Mouse (Mus musculus) cerebellum, adult (tissue): ENCODE results near the gene Sufu.

Source experiments
- ATAC-seq: cut with Nextera tagmentation; 2 replicates; pipeline ENCODE4 v1.9.2; 2017; ENCODE audit warnings: mild to moderate bottlenecking, moderate library complexity, mixed read lengths; ENCODE audit not compliant: insufficient number of reproducible peaks, low FRiP score, low TSS enrichment

The Sufu gene

GRCm38 (mm10) chr19:46456018-46456735 is 59.5 kb downstream of the Sufu start:
- ATAC-seq, result no peak

GRCm38 (mm10) chr19:46457798-46458197 is 61.1 kb downstream of the Sufu start:
- ATAC-seq, result no peak

GRCm38 (mm10) chr19:46459256-46459655 is 62.6 kb downstream of the Sufu start:
- no peak for ATAC-seq

- no peak for ATAC-seq
Measured at GRCm38 (mm10) chr19:46459889-46460288, 63.2 kb downstream of the Sufu start.

GRCm38 (mm10) chr19:46462574-46462973 is 65.9 kb downstream of the Sufu start:
- no peak for ATAC-seq

- no peak for ATAC-seq
Measured at GRCm38 (mm10) chr19:46463446-46463845, 66.8 kb downstream of the Sufu start.

- no peak for ATAC-seq
Measured at GRCm38 (mm10) chr19:46466160-46466559, 69.5 kb downstream of the Sufu start.

- ATAC-seq, result no peak
Measured at GRCm38 (mm10) chr19:46467051-46467503, 70.4 kb downstream of the Sufu start.

- ATAC-seq, result no peak
Measured at GRCm38 (mm10) chr19:46470364-46471240, 73.9 kb downstream of the Sufu start.

GRCm38 (mm10) chr19:46471324-46472093 is 74.8 kb downstream of the Sufu start:
- ATAC-seq, result no peak

- ATAC-seq, result no peak
Measured at GRCm38 (mm10) chr19:46477432-46477845, 80.7 kb downstream of the Sufu start.

GRCm38 (mm10) chr19:46478242-46478641 is 81.5 kb downstream of the Sufu start:
- no peak for ATAC-seq

- no peak for ATAC-seq
Measured at GRCm38 (mm10) chr19:46478826-46479225, 82.1 kb downstream of the Sufu start.

- ATAC-seq, result no peak
Measured at GRCm38 (mm10) chr19:46479306-46480075, 82.8 kb downstream of the Sufu start.

- no peak for ATAC-seq
Measured at GRCm38 (mm10) chr19:46480624-46481345, 84.1 kb downstream of the Sufu start.

GRCm38 (mm10) chr19:46481352-46481751 is 84.7 kb downstream of the Sufu start:
- no peak for ATAC-seq

- ATAC-seq, result no peak
Measured at GRCm38 (mm10) chr19:46481756-46482155, 85.1 kb downstream of the Sufu start.

- no peak for ATAC-seq
Measured at GRCm38 (mm10) chr19:46482896-46483516, 86.3 kb downstream of the Sufu start.
